Mouse (Mus musculus) heart, embryonic 14.5 days (tissue): ENCODE data around the gene Plg. TPM values are rescaled to one million over a fixed set of nuclear protein-coding genes. Genes with fewer than 3 reads are reported as not detected.

Source experiments
- ATAC-seq: fragments of 200-750 bp; cut with Nextera tagmentation; 2 replicates; pipeline ENCODE4 v1.8.0; 2017; ENCODE audit warnings: low read depth, moderate TSS enrichment; ENCODE audit not compliant: insufficient number of reproducible peaks, insufficient read depth, low FRiP score
- H3K27ac ChIP-seq, 2 experiments: fragments of 200-500 bp in 1 of 2; fragments of 300-500 bp in 1 of 2; sonication (generic) in 1 of 2; replicated peaks in 1 of 2; 2 replicates each; pipeline ENCODE4 v1.5.1; 2012 to 2014; ENCODE audit warnings: low read depth in 2 of 2, low read length in 2 of 2, control low read depth in 1 of 2, mild to moderate bottlenecking in 1 of 2, mixed read lengths in 1 of 2; ENCODE audit not compliant: control insufficient read depth in 1 of 2, insufficient read depth in 1 of 2
- H3K27me3 ChIP-seq: fragments of 300-500 bp; sonication (generic); 2 replicates; pipeline ENCODE4 v1.6.1; 2014; ENCODE audit warnings: mild to moderate bottlenecking, low read length, control low read depth; ENCODE audit not compliant: control insufficient read depth, insufficient read depth
- H3K36me3 ChIP-seq: fragments of 300-500 bp; sonication (generic); 2 replicates; pipeline ENCODE4 v1.6.1; 2014; ENCODE audit warnings: mild to moderate bottlenecking, control low read depth, low read length, mixed read lengths; ENCODE audit not compliant: control insufficient read depth, insufficient read depth
- H3K4me1 ChIP-seq, 2 experiments: fragments of 200-500 bp in 1 of 2; fragments of 300-500 bp in 1 of 2; sonication (generic) in 1 of 2; 2 replicates each; pipeline ENCODE4 v1.6.1; 2012 to 2014; ENCODE audit warnings: low read length in 2 of 2, control low read depth in 1 of 2, mixed read lengths in 1 of 2; ENCODE audit not compliant: control insufficient read depth in 2 of 2, insufficient read depth in 2 of 2
- H3K4me2 ChIP-seq: fragments of 300-500 bp; sonication (generic); 2 replicates; pipeline ENCODE4 v1.6.1; 2014; ENCODE audit warnings: mild to moderate bottlenecking, low read length
- H3K4me3 ChIP-seq, 2 experiments: fragments of 200-500 bp in 1 of 2; fragments of 300-500 bp in 1 of 2; sonication (generic) in 1 of 2; 2 replicates each; pipeline ENCODE4 v1.5.1; 2012 to 2014; ENCODE audit warnings: low read length in 2 of 2, mild to moderate bottlenecking in 2 of 2, control low read depth in 1 of 2, low read depth in 1 of 2, moderate library complexity in 1 of 2; ENCODE audit not compliant: control insufficient read depth in 1 of 2, insufficient read depth in 1 of 2
- H3K9ac ChIP-seq: fragments of 300-500 bp; sonication (generic); 2 replicates; pipeline ENCODE4 v1.6.1; 2014; ENCODE audit warnings: mild to moderate bottlenecking, low read length
- H3K9me3 ChIP-seq: fragments of 300-500 bp; sonication (generic); 2 replicates; pipeline ENCODE4 v1.6.1; 2016; ENCODE audit warnings: low read length, control low read depth; ENCODE audit not compliant: control insufficient read depth
- WGBS: fragments of 180-500 bp; shearing (Covaris S2); extraction: QIAGEN DNeasy Blood & Tissue Kit; methylation state at CpG from one replicate; pipeline ENCODE4 v1.1.7; 2014; 5-methylcytosine and 5-hydroxymethylcytosine counted together
- polyA plus RNA-seq: library from polyadenylated mRNA; unstranded; fragments of >200 nt; fragmentation: Nextera tagmentation; extraction: Ambion mirVana; gene quantifications from 2 replicates; pipeline ENCODE4 v1.2.1, GENCODE M21; 2014

Gene Plg
- polyA plus RNA-seq, 1 experiment from 2014 or later = not detected

DNA sequence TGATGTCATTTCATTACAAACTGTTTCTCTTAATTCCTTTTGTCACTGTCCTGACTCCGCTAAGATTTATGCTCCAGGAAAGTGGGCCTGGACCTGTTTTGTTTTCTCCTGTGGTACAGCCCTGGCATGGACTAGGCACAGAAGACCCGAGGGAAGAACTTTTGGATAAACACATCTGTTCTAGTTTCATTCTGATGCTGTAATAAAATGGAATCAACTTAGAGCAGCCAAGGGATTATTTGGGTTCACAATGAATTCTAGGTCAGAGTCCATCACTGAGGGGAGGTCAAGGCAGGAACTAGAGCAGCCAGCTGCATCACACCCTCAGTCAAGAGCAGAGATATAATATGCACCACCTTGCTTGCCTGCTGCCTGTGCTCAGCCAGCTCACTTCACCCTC, 9.4 kb downstream of the Plg start:
- H3K27ac ChIP-seq = no peak overlapping the region
- no peaks in the 10 kb centered on the region for H3K27me3 ChIP-seq
- no peak overlapping the region for H3K9ac ChIP-seq
- H3K9me3 ChIP-seq = peaks cover 9% of the 10 kb centered on the region; the same call in 1 of the 2 replicates
- 75% methylated on average over 2 of the region's 2 CpGs for WGBS
- H3K4me3 ChIP-seq = no peak overlapping the region
- H3K4me2 ChIP-seq = no peak overlapping the region
- H3K4me1 ChIP-seq = no peaks in the 10 kb centered on the region
- ATAC-seq = no peak
- H3K36me3 ChIP-seq = no peaks in the 10 kb centered on the region

- Histone ChIP-seq H3K4me2 (no peak overlapping the region), H3K36me3 (no peaks in the 10 kb centered on the region), H3K9me3 (peaks cover 9% of the 10 kb centered on the region; the same call in 1 of the 2 replicates), H3K27me3 (no peaks in the 10 kb centered on the region), H3K4me3 (no peak overlapping the region), H3K27ac (no peak overlapping the region), H3K9ac (no peak overlapping the region), H3K4me1 (no peaks in the 10 kb centered on the region)
- no peak for ATAC-seq
- WGBS = 90% methylated on average over 7 of the region's 7 CpGs
Measured at GRCm38 (mm10) chr17:12388239-12388638, 9.8 kb downstream of the Plg start.

DNA sequence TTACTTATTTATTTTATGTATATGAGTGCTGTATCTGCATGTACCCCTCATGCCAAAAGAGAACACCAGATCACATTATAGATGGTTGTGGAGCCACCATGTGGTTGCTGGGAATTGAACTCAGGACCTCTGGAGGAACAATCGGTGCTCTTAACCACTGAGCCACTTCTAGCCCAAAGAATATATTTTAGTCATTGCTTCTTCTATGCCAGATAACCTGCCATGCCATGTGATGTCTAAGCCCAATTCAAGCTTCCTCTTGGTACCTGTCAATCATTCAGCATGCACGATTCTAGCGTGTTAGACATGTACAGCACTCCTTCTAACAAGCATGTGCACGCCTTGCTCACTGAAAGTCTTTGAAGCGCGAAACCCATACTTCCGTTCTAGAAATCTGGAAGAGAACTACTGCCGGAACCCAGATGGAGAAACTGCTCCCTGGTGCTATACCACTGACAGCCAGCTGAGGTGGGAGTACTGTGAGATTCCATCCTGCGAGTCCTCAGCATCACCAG, 17.8 kb downstream of the Plg start:
- 85% methylated on average over 9 of the region's 9 CpGs for WGBS
- Histone ChIP-seq H3K4me2 (no peak overlapping the region), H3K4me3 (no peak overlapping the region), H3K4me1 (no peaks in the 10 kb centered on the region), H3K9me3 (peaks cover 9% of the 10 kb centered on the region; the same call in 1 of the 2 replicates), H3K36me3 (no peaks in the 10 kb centered on the region), H3K9ac (no peak overlapping the region), H3K27me3 (peaks cover 9% of the 10 kb centered on the region), H3K27ac (no peak overlapping the region)
- no peak for ATAC-seq

- H3K9me3 ChIP-seq = peaks cover 24% of the 10 kb centered on the region
- WGBS = 62% methylated on average over 7 of the region's 7 CpGs
- no peak for ATAC-seq
- H3K4me1 ChIP-seq = no peaks in the 10 kb centered on the region
- H3K27me3 ChIP-seq = no peaks in the 10 kb centered on the region
- no peak overlapping the region for H3K4me2 ChIP-seq
- no peaks in the 10 kb centered on the region for H3K36me3 ChIP-seq
- H3K27ac ChIP-seq = no peak overlapping the region
- no peak overlapping the region for H3K4me3 ChIP-seq
- no peak overlapping the region for H3K9ac ChIP-seq
Measured at GRCm38 (mm10) chr17:12403420-12403819, 25.0 kb downstream of the Plg start.

- Histone ChIP-seq H3K27me3 (no peaks in the 10 kb centered on the region), H3K4me3 (no peak overlapping the region), H3K27ac (no peak overlapping the region), H3K9me3 (peaks cover 17% of the 10 kb centered on the region), H3K4me1 (peaks cover 5 to 8% of the 10 kb centered on the region in 2 experiments; a peak in 2 of 4 replicates), H3K4me2 (no peak overlapping the region), H3K36me3 (no peaks in the 10 kb centered on the region), H3K9ac (no peak overlapping the region)
- ATAC-seq = no peak
- WGBS = 81% methylated on average over 11 of the region's 11 CpGs
Measured at GRCm38 (mm10) chr17:12409346-12409944, 31.0 kb downstream of the Plg start.

GRCm38 (mm10) chr17:12412181-12412890, 33.9 kb downstream of the Plg start:
- Histone ChIP-seq H3K36me3 (no peaks in the 10 kb centered on the region), H3K27ac (peak overlapping the region; percentile 7 to 55; a peak in 3 of 4 replicates), H3K4me2 (no peak overlapping the region), H3K27me3 (no peaks in the 10 kb centered on the region), H3K9me3 (no peaks in the 10 kb centered on the region), H3K4me1 (peaks cover 8 to 13% of the 10 kb centered on the region in 2 experiments; a peak in 3 of 4 replicates), H3K4me3 (no peak overlapping the region), H3K9ac (no peak overlapping the region)
- 49% methylated on average over 10 of the region's 10 CpGs for WGBS
- ATAC-seq = 0 out of 2 replicates have a peak, but pooled peaks have one; percentile 14

- H3K36me3 ChIP-seq = no peaks in the 10 kb centered on the region
- no peak overlapping the region for H3K9ac ChIP-seq
- H3K4me1 ChIP-seq = peaks cover 8 to 13% of the 10 kb centered on the region in 2 experiments; a peak in 3 of 4 replicates
- no peak overlapping the region for H3K4me2 ChIP-seq
- no peak for ATAC-seq
- no peak overlapping the region for H3K4me3 ChIP-seq
- no peaks in the 10 kb centered on the region for H3K9me3 ChIP-seq
- 66% methylated on average over 3 of the region's 3 CpGs for WGBS
- H3K27ac ChIP-seq = peak overlapping the region; percentile 7 to 55; a peak in 2 of 4 replicates
- no peaks in the 10 kb centered on the region for H3K27me3 ChIP-seq
Measured at GRCm38 (mm10) chr17:12412891-12413237, 34.5 kb downstream of the Plg start.
